Comparison of ENCODE assay signal across 14 mouse cellular contexts in genomic region chr10:22036256-22036655, GRCm38 (mm10). TPM values are rescaled to one million over a fixed set of nuclear protein-coding genes. Genes with fewer than 3 reads are reported as not detected.
DNase-seq lines count a peak whose midpoint lies in the region; ATAC-seq and TF ChIP-seq lines count a peak whose summit lies in the region.
"Not testable (repeated sequence)": the region's sequence is repeated elsewhere in the genome, so short reads cannot be mapped to it uniquely, and the experiment has no call there.
"Had no signal": no experiment of that assay in that cellular context is flagged by ENCODE, and none has a peak within 500 bp of the region (broad histone marks: within the 10 kb centered on the region; RNA-seq: fewer than 3 reads in every experiment).

No protein-coding gene starts in this region.

- not testable (repeated sequence) for TF ChIP-seq EP300 in heart, postnatal 0 days (IDR thresholded peaks at IDR 0.05; ENCODE audit: low read depth)

- peak; percentile 65 for TF ChIP-seq CTCF in heart, postnatal 0 days (IDR thresholded peaks at IDR 0.05; ENCODE audit: low read depth)
- not testable (repeated sequence) for TF ChIP-seq CTCF in thymus, adult 2 months (IDR thresholded peaks at IDR 0.05; ENCODE audit: borderline replicate concordance, control insufficient read depth, extremely low read depth, insufficient read depth, low read length, poor library complexity)

- not testable (repeated sequence) for H3K9ac ChIP-seq in embryonic facial prominence, embryonic 14.5 days (ENCODE audit: low read depth, low read length); heart, postnatal 0 days (replicated peaks; ENCODE audit: low read depth, low read length); limb, embryonic 11.5 days (ENCODE audit: low read length)

- H3K4me3 ChIP-seq in embryonic facial prominence, embryonic 14.5 days (ENCODE audit: low read depth, low read length); heart, postnatal 0 days (ENCODE audit: low read depth, low read length); limb, embryonic 11.5 days (ENCODE audit: low read depth, low read length); thymus, adult 2 months (ENCODE audit: control insufficient read depth, insufficient read depth, low read length): not testable (repeated sequence)

- not testable (repeated sequence) for H3K4me2 ChIP-seq in embryonic facial prominence, embryonic 14.5 days (ENCODE audit: low read depth, low read length); heart, postnatal 0 days (ENCODE audit: low read depth, low read length); limb, embryonic 11.5 days (ENCODE audit: low read depth, severe bottlenecking)

- not testable (repeated sequence) for ATAC-seq in embryonic facial prominence, embryonic 14.5 days (ENCODE audit: low read depth); heart, postnatal 0 days (ENCODE audit: insufficient read depth, low read depth); limb, embryonic 11.5 days (ENCODE audit: insufficient number of reproducible peaks, low FRiP score, low TSS enrichment, low read depth)

- H3K4me1 ChIP-seq in embryonic facial prominence, embryonic 14.5 days (ENCODE audit: control insufficient read depth, insufficient read depth, low read length); heart, postnatal 0 days (ENCODE audit: control insufficient read depth, insufficient read depth); limb, embryonic 11.5 days (ENCODE audit: control insufficient read depth, insufficient read depth, low read length); thymus, adult 2 months (replicated peaks; ENCODE audit: control insufficient read depth, insufficient read depth, low read length): not testable (repeated sequence)

- TF ChIP-seq POLR2A in thymus, adult 2 months (IDR thresholded peaks at IDR 0.05; ENCODE audit: control insufficient read depth, extremely low read depth, insufficient read depth, low read length, poor library complexity), result not testable (repeated sequence)

- not testable (repeated sequence) for H3K9me3 ChIP-seq in embryonic facial prominence, embryonic 14.5 days (ENCODE audit: control insufficient read depth, low read length); heart, postnatal 0 days (replicated peaks; ENCODE audit: control insufficient read depth, low read length); limb, embryonic 11.5 days (ENCODE audit: control insufficient read depth, low read length)

- DNase-seq in B cell, adult 2 months, result peak; percentile 60 to 69
- DNase-seq in brain, adult 2 months (ENCODE audit: low read depth, low spot score), result peak; percentile 55
- peak; percentile 27 for DNase-seq in embryonic facial prominence, embryonic 14.5 days (ENCODE audit: low spot score)
- DNase-seq in heart, postnatal 0 days (ENCODE audit: low spot score), result peak; percentile 49
- peak; percentile 65 to 77 for DNase-seq in kidney, postnatal 25 days
- peak; percentile 71 for DNase-seq in limb, embryonic 11.5 days (ENCODE audit: low spot score)
- DNase-seq in naive thymus-derived CD4-positive, alpha-beta T cell, adult 2 months (ENCODE audit: low read depth), result peak; percentile 55
- DNase-seq in thymus, adult 2 months, result peak; percentile 52

- not testable (repeated sequence) for H3K27me3 ChIP-seq in embryonic facial prominence, embryonic 14.5 days (replicated peaks; ENCODE audit: control insufficient read depth, insufficient read depth, low read length); heart, postnatal 0 days (ENCODE audit: control insufficient read depth, insufficient read depth, low read length); limb, embryonic 11.5 days (ENCODE audit: control insufficient read depth, insufficient read depth, low read length); thymus, adult 2 months (ENCODE audit: control insufficient read depth, insufficient read depth, low read length)

- H3K27ac ChIP-seq in embryonic facial prominence, embryonic 14.5 days (replicated peaks; ENCODE audit: low read depth, low read length); heart, postnatal 0 days (ENCODE audit: low read depth); limb, embryonic 11.5 days (replicated peaks; ENCODE audit: low read depth, low read length); thymus, adult 2 months (ENCODE audit: control insufficient read depth, insufficient read depth, low read length): not testable (repeated sequence)

- not testable (repeated sequence) for H3K36me3 ChIP-seq in embryonic facial prominence, embryonic 14.5 days (ENCODE audit: control insufficient read depth, insufficient read depth, low read length); heart, postnatal 0 days (replicated peaks; ENCODE audit: control insufficient read depth, insufficient read depth, low read length); limb, embryonic 11.5 days (ENCODE audit: control insufficient read depth, insufficient read depth, low read length); thymus, adult 2 months (ENCODE audit: control insufficient read depth, insufficient read depth, low read length)

- WGBS in embryonic facial prominence, embryonic 14.5 days, result 2% methylated on average over 3 of the region's 3 CpGs
- 6% methylated on average over 3 of the region's 3 CpGs for WGBS in heart, postnatal 0 days
- WGBS in limb, embryonic 11.5 days, result 7% methylated on average over 3 of the region's 3 CpGs
- WGBS in thymus, adult 2 months, result 6% methylated on average over 3 of the region's 3 CpGs

RNA-seq across cellular contexts. Expression of gene 4930444G20Rik, which starts 31.6 kb away (rescaled TPM):
- not detected in 2 replicates for polyA plus RNA-seq in embryonic facial prominence, embryonic 14.5 days (2014; fragmentation: Nextera tagmentation; extraction: Ambion mirVana)
- not detected in 2 replicates for total RNA-seq in heart, postnatal 0 days (2014; rRNA removed; ENCODE audit: low replicate concordance)
- polyA plus RNA-seq in heart, postnatal 0 days (2015; fragmentation: Nextera tagmentation; extraction: Ambion mirVana), result not detected in 2 replicates
- polyA plus RNA-seq in limb, embryonic 11.5 days (2014; fragmentation: Nextera tagmentation; extraction: Ambion mirVana), result not detected in 2 replicates
- polyA plus RNA-seq in thymus, adult 2 months (2012; rRNA removed), result not detected in 2 replicates
- polyA plus RNA-seq: CD4-positive, CD25-positive, alpha-beta regulatory T cell, adult 4 months; forebrain, embryonic 15.5 days; hindbrain, embryonic 12.5 days; liver, embryonic 11.5 days; myocyte; stomach, embryonic 14.5 days had no signal
